Mouse (Mus musculus): ENCODE measurements around the gene Gm3532. TPM values are rescaled to one million over a fixed set of nuclear protein-coding genes. Genes with fewer than 3 reads are reported as not detected.
"Not testable (repeated sequence)": the region's sequence is repeated elsewhere in the genome, so short reads cannot be mapped to it uniquely, and the experiment has no call there.

Gm3532 gene
- 0.11 and 0.19 TPM in 2 replicates for polyA plus RNA-seq (2012; rRNA removed)

DNA sequence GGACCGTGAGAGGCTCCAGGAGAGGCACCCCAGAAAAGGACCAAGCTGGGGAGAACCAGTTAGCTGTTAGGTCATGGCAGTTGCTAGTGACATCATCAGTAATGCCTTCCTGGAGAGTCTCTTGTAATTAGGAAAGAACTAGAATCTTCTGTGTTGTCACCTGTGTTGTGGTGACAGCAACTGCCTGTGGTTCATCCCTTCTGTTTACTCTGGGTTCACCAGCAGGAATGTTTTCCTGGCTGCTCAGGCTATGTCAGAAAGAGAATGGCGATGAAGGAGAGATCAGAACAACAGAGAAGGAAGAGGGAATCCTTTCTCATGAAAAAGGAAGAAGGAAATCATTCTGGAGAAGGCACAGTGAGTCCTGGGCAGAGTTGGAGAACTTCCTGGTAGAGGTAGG lies at the start of gene Gm3532:
Gene Gm3532 (plus strand): TSS at position 301 of the 400 bp plus-strand sequence.
- not testable (repeated sequence) for DNase-seq (ENCODE audit: low read depth)

DNA sequence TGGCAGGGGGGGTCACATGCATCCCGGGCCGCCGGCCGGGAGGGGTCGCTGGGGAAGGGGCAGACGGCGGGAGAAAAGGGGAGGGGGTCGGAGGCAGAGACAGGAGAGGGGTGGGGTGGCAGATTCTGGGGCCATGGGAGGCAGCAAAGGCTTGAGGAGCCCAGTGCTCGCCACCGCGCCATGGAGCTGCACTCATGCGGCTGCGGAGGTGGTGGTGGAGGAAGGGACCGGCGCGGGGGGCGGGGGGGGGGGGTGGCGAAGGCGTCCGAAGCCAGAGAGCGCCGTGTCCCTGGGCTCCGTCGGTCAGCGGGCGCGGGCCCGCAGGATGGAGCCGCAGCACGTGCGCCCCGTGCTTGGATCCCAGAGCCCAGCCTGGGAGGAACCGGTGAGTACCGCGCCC lies 36.9 kb upstream of the Gm3532 start, which contains the start of gene Gm3488:
Gene Gm3488 (plus strand): TSS at position 301 of the 400 bp plus-strand sequence.
- not testable (repeated sequence) for DNase-seq (ENCODE audit: low read depth)

Other genes starting within 250 kb of the Gm3532 start
- gene Gm3542, start 203.6 kb upstream of the Gm3532 start, polyA plus RNA-seq (2012; rRNA removed) = not detected in 2 replicates
- 2.5 and 2.8 TPM in 2 replicates for gene Gm3500, start 149.4 kb upstream of the Gm3532 start, polyA plus RNA-seq (2012; rRNA removed)
- gene Gm3194, start 83.0 kb upstream of the Gm3532 start, polyA plus RNA-seq (2012; rRNA removed) = 4.7 and 4.8 TPM in 2 replicates
- not detected in 2 replicates for gene Gm8246, start 60.7 kb upstream of the Gm3532 start, polyA plus RNA-seq (2012; rRNA removed)
- not detected in 2 replicates for gene Gm3187, start 54.3 kb upstream of the Gm3532 start, polyA plus RNA-seq (2012; rRNA removed)
- gene Gm3488, start 36.8 kb upstream of the Gm3532 start, polyA plus RNA-seq (2012; rRNA removed) = 10.7 and 12.0 TPM in 2 replicates
- not detected in 2 replicates for gene Gm8265, start 94.5 kb downstream of the Gm3532 start, polyA plus RNA-seq (2012; rRNA removed)
- not detected in 2 replicates for gene Gm9603, start 149.0 kb downstream of the Gm3532 start, polyA plus RNA-seq (2012; rRNA removed)
- 1.2 and 2.6 TPM in 2 replicates for gene Gm3373, start 203.1 kb downstream of the Gm3532 start, polyA plus RNA-seq (2012; rRNA removed)

Data from brain, embryonic 14.5 days (tissue).